Comparison of ENCODE assay signal across 9 mouse cellular contexts in the genomic region with DNA sequence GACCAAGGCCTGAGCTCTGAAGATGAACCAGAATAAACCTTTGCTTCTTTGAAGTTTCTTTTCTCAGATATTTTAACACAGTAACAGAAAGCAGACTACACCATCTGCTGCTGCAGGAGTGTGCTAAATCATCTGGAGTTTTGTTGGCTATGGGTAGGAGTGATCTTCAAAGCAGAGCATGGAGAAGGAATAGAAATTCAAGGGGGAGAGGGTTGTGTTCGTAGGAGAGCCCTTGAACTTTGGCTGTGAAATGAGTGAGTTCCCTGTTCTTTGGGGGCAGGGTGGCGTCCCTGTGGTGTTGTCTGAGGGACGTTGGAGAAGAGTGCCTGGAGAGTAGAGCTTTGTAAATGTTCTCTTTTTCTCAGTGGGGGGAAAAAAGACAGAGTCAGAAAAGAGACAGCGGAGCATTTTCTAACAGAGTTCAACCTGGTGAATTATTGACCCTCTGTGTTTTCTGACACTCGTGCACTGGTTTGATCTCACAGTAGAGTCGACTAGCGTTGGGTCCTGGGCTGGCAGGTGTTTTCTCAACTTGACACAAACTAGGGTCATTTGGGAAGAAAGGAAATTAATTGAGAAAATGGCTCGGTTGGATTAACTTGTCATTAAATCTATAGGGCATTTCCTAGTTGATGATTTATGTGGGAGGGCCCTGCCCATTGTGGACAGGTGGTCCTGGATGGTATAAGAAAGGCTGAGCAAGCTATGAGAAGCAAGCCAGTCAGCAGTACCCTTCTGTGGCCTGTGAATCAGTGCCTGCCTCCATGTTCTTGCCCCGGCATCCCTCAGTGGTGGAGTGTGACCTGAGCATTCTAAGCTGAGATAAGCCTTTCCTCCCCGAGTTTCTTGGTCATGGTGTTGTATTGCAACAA. TPM values are rescaled to one million over a fixed set of nuclear protein-coding genes. Genes with fewer than 3 reads are reported as not detected.
DNase-seq lines count a peak whose midpoint lies in the region; ATAC-seq lines count a peak whose summit lies in the region.
"Had no signal": no experiment of that assay in that cellular context is flagged by ENCODE, and none has a peak within 500 bp of the region (broad histone marks: within the 10 kb centered on the region; RNA-seq: fewer than 3 reads in every experiment).

No protein-coding gene starts in this region.

- H3K36me3 ChIP-seq in intestine, embryonic 14.5 days (ENCODE audit: control insufficient read depth, insufficient read depth, low read length), result no peaks in the 10 kb centered on the region
- H3K36me3 ChIP-seq in intestine, embryonic 16.5 days (ENCODE audit: control insufficient read depth, insufficient read depth, low read length), result no peaks in the 10 kb centered on the region
- no peaks in the 10 kb centered on the region for H3K36me3 ChIP-seq in hindbrain, embryonic 12.5 days
- H3K36me3 ChIP-seq in forebrain, embryonic 10.5 days (replicated peaks), result no peaks in the 10 kb centered on the region

- peaks cover 18% of the 10 kb centered on the region for H3K4me1 ChIP-seq in intestine, embryonic 14.5 days (replicated peaks; ENCODE audit: control insufficient read depth, insufficient read depth, low read length)
- peaks cover 19% of the 10 kb centered on the region for H3K4me1 ChIP-seq in intestine, embryonic 16.5 days (ENCODE audit: control insufficient read depth, insufficient read depth, low read length)
- H3K4me1 ChIP-seq in hindbrain, embryonic 12.5 days, result peaks cover 38% of the 10 kb centered on the region
- H3K4me1 ChIP-seq in forebrain, embryonic 10.5 days, result peaks cover 56% of the 10 kb centered on the region

- 0 out of 2 replicates have a peak, but pooled peaks have one; percentile 33 for ATAC-seq in intestine, embryonic 14.5 days (replicated peaks; ENCODE audit: low FRiP score, low TSS enrichment, low read depth)
- ATAC-seq in intestine, embryonic 16.5 days, result no peak
- no peak for ATAC-seq in hindbrain, embryonic 12.5 days (ENCODE audit: low FRiP score)

- H3K4me2 ChIP-seq in intestine, embryonic 14.5 days (ENCODE audit: low read length), result no peak overlapping the region
- H3K4me2 ChIP-seq in intestine, embryonic 16.5 days (ENCODE audit: low read depth, low read length), result no peak overlapping the region
- H3K4me2 ChIP-seq in hindbrain, embryonic 12.5 days (replicated peaks), result no peak overlapping the region

- no peak overlapping the region for H3K27ac ChIP-seq in intestine, embryonic 14.5 days (ENCODE audit: low read depth)
- H3K27ac ChIP-seq in intestine, embryonic 16.5 days (ENCODE audit: low read length), result no peak overlapping the region
- H3K27ac ChIP-seq in hindbrain, embryonic 12.5 days, result no peak overlapping the region
- H3K27ac ChIP-seq in forebrain, embryonic 10.5 days, result no peak overlapping the region

- 50% methylated on average over 10 of the region's 10 CpGs for WGBS in intestine, embryonic 14.5 days
- 52% methylated on average over 10 of the region's 10 CpGs for WGBS in intestine, embryonic 16.5 days
- 58% methylated on average over 10 of the region's 10 CpGs for WGBS in hindbrain, embryonic 12.5 days
- WGBS in forebrain, embryonic 10.5 days, result 77% methylated on average over 10 of the region's 10 CpGs

- H3K27me3 ChIP-seq in intestine, embryonic 14.5 days (replicated peaks; ENCODE audit: control insufficient read depth, insufficient read depth, low read length), result no peaks in the 10 kb centered on the region
- no peaks in the 10 kb centered on the region for H3K27me3 ChIP-seq in intestine, embryonic 16.5 days (replicated peaks; ENCODE audit: control insufficient read depth, insufficient read depth, low read length)
- H3K27me3 ChIP-seq in hindbrain, embryonic 12.5 days, result no peaks in the 10 kb centered on the region
- peaks cover 52% of the 10 kb centered on the region; the same call in 1 of the 2 replicates for H3K27me3 ChIP-seq in forebrain, embryonic 10.5 days (ENCODE audit: poor library complexity, severe bottlenecking)

- no peak overlapping the region for H3K4me3 ChIP-seq in intestine, embryonic 14.5 days (ENCODE audit: low read depth, low read length)
- no peak overlapping the region for H3K4me3 ChIP-seq in intestine, embryonic 16.5 days (ENCODE audit: low read length)
- H3K4me3 ChIP-seq in hindbrain, embryonic 12.5 days, result no peak overlapping the region
- no peak overlapping the region for H3K4me3 ChIP-seq in forebrain, embryonic 10.5 days

- H3K9me3 ChIP-seq in intestine, embryonic 14.5 days (ENCODE audit: control insufficient read depth, low read length), result no peaks in the 10 kb centered on the region
- H3K9me3 ChIP-seq in intestine, embryonic 16.5 days (ENCODE audit: control insufficient read depth, low read length), result no peaks in the 10 kb centered on the region
- H3K9me3 ChIP-seq in hindbrain, embryonic 12.5 days (replicated peaks), result no peaks in the 10 kb centered on the region
- no peaks in the 10 kb centered on the region for H3K9me3 ChIP-seq in forebrain, embryonic 10.5 days

- intact Hi-C loops in left cerebral cortex, postnatal 36 days (cut with DNase I), result loop anchor here (5.0 kb wide), 1 partner anchor 35 kb away; no protein-coding TSS in a partner anchor

- H3K9ac ChIP-seq in intestine, embryonic 14.5 days (ENCODE audit: low read length), result no peak overlapping the region
- H3K9ac ChIP-seq in intestine, embryonic 16.5 days (ENCODE audit: low read depth, low read length), result no peak overlapping the region
- H3K9ac ChIP-seq in hindbrain, embryonic 12.5 days, result no peak overlapping the region

- no peak for DNase-seq in intestine, embryonic 14.5 days (ENCODE audit: low spot score)
- peak; percentile 70 for DNase-seq in adrenal gland, postnatal 14 days
- peak; percentile 34 to 39 for DNase-seq in kidney, adult 8-10 months
- peak; percentile 48 to 49 for DNase-seq in left cerebral cortex, postnatal 36 days (ENCODE audit: low spot score in 2 of 2)
- no peak for DNase-seq in spleen, adult 12 weeks (ENCODE audit: low spot score)
- no peak for DNase-seq in forebrain, embryonic 10.5 days (ENCODE audit: extremely low spot score, low spot score)
- DNase-seq: cerebellum, postnatal 36 days had no signal

RNA-seq across cellular contexts. Expression of gene Nck2, which starts 57.8 kb away (rescaled TPM):
- polyA plus RNA-seq in intestine, embryonic 14.5 days (2014; fragmentation: Nextera tagmentation; extraction: Ambion mirVana), result 38.1 and 38.3 TPM in 2 replicates
- polyA plus RNA-seq in intestine, embryonic 16.5 days (2015; fragmentation: Nextera tagmentation; extraction: Ambion mirVana), result 21.5 and 25.2 TPM in 2 replicates
- total RNA-seq in adrenal gland, postnatal 14 days (2021), result 28.1 and 29.2 TPM in 2 replicates
- total RNA-seq in left cerebral cortex, postnatal 36 days (2021), result 10 to 100 TPM; 38.7 to 38.8 TPM
- polyA plus RNA-seq in hindbrain, embryonic 12.5 days (2016; fragmentation: Nextera tagmentation; extraction: Ambion mirVana), result 53.8 and 54.4 TPM in 2 replicates
- 35.3 and 36.8 TPM in 2 replicates for polyA plus RNA-seq in forebrain, embryonic 10.5 days (2016; fragmentation: Nextera tagmentation; extraction: Ambion mirVana)

Comparison
In these comparisons a context has a peak if more than half of its experiments do, and no peak if none do; other contexts are left out.
1. DNase-seq: peak in adrenal gland, postnatal 14 days (single experiment), kidney, adult 8-10 months (2 of 2) and left cerebral cortex, postnatal 36 days (2 of 2); none in intestine, embryonic 14.5 days (single experiment), spleen, adult 12 weeks (single experiment) and forebrain, embryonic 10.5 days (single experiment).